Mouse (Mus musculus): ENCODE measurements around the gene Acsl1. TPM values are rescaled to one million over a fixed set of nuclear protein-coding genes. Genes with fewer than 3 reads are reported as not detected.
"Not testable (repeated sequence)": the region's sequence is repeated elsewhere in the genome, so short reads cannot be mapped to it uniquely, and the experiment has no call there.

Gene Acsl1
- polyA plus RNA-seq, 1 experiment from 2014 or later, result 15.7 TPM

DNA sequence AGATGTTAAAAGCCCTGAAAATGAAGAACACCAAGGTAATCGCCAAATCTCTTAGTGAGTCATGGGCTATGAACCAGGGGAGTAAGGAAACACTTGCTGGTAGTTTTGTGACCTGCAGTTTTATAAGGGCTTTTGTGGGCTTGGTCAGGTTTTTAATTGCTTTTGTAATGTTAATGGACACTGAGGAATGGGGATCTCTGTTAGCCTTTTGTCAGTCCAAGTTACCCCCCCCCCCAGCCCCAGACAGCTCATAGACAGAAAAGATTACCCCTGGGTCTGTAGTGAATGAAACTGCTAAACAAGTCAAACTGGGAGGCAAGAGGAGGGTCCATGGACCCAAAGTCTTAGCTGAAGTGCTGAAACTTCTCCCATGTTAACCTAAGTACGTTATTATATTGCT is 102.6 kb downstream of the Acsl1 start:
- peaks cover 61% of the 10 kb centered on the region for H3K36me3 ChIP-seq (ENCODE audit: insufficient read depth)
- DNase-seq (no peak), ATAC-seq (ENCODE audit: insufficient read depth) (no peak)
- H3K4me1 ChIP-seq (ENCODE audit: insufficient read depth), result no peaks in the 10 kb centered on the region; the same call in 1 of the 2 replicates
- 87% methylated on average over 2 of the region's 2 CpGs for WGBS
- no peak overlapping the region for H3K27ac ChIP-seq (ENCODE audit: low read depth)
- H3K4me3 ChIP-seq (ENCODE audit: low read depth, low read length), result no peak overlapping the region
- no peaks in the 10 kb centered on the region for H3K27me3 ChIP-seq (ENCODE audit: insufficient read depth, low read length)
- H3K9me3 ChIP-seq (ENCODE audit: low read depth, low read length), result no peaks in the 10 kb centered on the region
- TF ChIP-seq CTCF (IDR thresholded peaks at IDR 0.05; ENCODE audit: low read depth), result no peak
- no peak overlapping the region for H3K4me2 ChIP-seq
- H3K9ac ChIP-seq, result no peak overlapping the region

DNA sequence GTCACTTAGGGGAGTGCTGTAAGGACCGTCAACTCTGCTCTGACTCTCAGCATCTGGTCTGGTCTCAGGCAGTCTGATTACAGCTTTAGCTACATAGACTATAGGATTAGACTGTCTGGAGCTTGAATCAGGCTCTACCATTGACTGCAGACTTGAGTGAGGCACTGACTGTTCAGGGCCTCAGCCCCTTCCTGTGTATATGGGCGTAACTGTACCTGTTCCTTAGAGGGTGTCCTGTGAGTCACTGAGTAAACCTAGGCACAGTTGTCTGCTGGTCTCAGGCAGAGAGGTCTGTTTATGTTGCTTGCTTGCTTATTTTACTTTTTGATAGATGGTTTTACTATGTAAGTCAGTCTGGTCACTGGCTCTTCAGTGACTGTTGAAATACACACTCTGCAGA is 103.1 kb downstream of the Acsl1 start:
- Histone ChIP-seq H3K4me2 (no peak overlapping the region), H3K9ac (no peak overlapping the region), H3K27ac (ENCODE audit: low read depth) (no peak overlapping the region), H3K9me3 (ENCODE audit: low read depth, low read length) (no peaks in the 10 kb centered on the region), H3K36me3 (ENCODE audit: insufficient read depth) (peaks cover 66% of the 10 kb centered on the region), H3K4me1 (ENCODE audit: insufficient read depth) (no peaks in the 10 kb centered on the region; the same call in 1 of the 2 replicates), H3K27me3 (ENCODE audit: insufficient read depth, low read length) (no peaks in the 10 kb centered on the region), H3K4me3 (ENCODE audit: low read depth, low read length) (no peak overlapping the region)
- no peak for DNase-seq
- TF ChIP-seq CTCF (IDR thresholded peaks at IDR 0.05; ENCODE audit: low read depth), result no peak
- 82% methylated on average over 2 of the region's 2 CpGs for WGBS
- no peak for ATAC-seq (ENCODE audit: insufficient read depth)

DNA sequence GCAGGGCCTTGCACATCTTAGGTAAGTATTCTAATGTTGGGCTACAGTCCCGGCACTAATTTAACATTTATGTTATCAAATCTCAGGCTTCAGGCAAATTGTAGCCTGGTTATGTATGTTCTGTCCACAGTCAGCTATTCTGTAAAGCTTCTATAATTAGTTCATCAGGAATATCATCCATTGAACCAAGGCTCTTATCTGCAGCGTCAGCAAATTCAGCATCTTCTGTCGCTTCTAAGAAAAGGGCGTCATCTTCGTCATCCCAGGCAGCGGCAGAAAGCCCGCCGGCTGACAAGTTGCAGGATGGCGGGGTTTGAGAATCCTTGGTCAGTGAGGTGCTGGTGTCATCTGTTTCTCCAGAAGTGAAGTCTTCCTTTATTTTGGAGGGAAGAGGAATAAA is 108.0 kb downstream of the Acsl1 start:
- no peaks in the 10 kb centered on the region for H3K4me1 ChIP-seq (ENCODE audit: insufficient read depth)
- ATAC-seq (ENCODE audit: insufficient read depth) (no peak), DNase-seq (no peak)
- H3K4me2 ChIP-seq, result no peak overlapping the region
- WGBS, result 89% methylated on average over 9 of the region's 9 CpGs
- no peak overlapping the region for H3K4me3 ChIP-seq (ENCODE audit: low read depth, low read length)
- no peaks in the 10 kb centered on the region for H3K27me3 ChIP-seq (ENCODE audit: insufficient read depth, low read length)
- no peak for TF ChIP-seq CTCF (IDR thresholded peaks at IDR 0.05; ENCODE audit: low read depth)
- peaks cover 71% of the 10 kb centered on the region for H3K36me3 ChIP-seq (ENCODE audit: insufficient read depth)
- H3K9me3 ChIP-seq (ENCODE audit: low read depth, low read length), result no peaks in the 10 kb centered on the region
- H3K27ac ChIP-seq (ENCODE audit: low read depth), result no peak overlapping the region
- H3K9ac ChIP-seq, result no peak overlapping the region

DNA sequence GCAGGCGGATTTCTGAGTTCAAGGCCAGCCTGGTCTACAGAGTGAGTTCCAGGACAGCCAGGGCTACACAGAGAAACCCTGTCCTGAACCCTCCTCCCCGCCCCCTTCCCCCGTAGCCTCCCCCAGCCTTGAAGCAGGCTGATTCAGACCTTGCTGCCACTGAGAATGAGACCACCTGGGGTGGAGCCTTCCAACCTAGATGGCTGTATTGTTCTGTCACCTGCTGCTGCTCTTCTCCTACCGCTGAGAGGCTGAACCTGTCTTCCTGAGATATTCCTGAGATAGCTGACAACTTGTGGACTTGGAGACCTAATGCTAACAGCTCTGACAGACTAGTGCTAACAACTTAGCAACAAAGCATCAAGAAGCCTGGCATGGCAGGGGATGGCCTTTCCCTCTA is 113.5 kb downstream of the Acsl1 start:
- not testable (repeated sequence) for DNase-seq; ATAC-seq (ENCODE audit: insufficient read depth); H3K4me3 ChIP-seq (ENCODE audit: low read depth, low read length); H3K4me2 ChIP-seq; H3K9ac ChIP-seq; H3K27me3 ChIP-seq (ENCODE audit: insufficient read depth, low read length); H3K9me3 ChIP-seq (ENCODE audit: low read depth, low read length); H3K4me1 ChIP-seq (ENCODE audit: insufficient read depth); H3K27ac ChIP-seq (ENCODE audit: low read depth)
- WGBS, result 50% methylated on average over 4 of the region's 4 CpGs
- peaks cover 26% of the 10 kb centered on the region for H3K36me3 ChIP-seq (ENCODE audit: insufficient read depth)

DNA sequence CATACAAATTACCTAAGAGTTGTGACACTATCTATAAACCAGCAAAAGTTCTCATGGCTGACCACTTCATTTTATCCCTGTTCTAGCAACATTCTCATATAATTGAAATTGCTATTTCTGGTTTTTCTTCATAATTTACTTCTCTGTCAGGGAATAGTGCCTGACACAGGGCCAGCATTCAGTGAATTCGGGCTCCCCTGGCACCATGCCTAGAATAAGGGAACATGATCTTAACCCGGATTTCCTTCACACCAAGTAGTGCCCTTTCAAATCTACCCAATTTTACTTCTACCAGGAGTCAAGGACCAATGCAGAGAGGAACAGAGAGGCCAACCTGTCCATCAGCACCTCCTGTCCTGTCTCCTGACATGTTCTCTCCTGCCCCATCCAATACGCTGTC is 114.7 kb downstream of the Acsl1 start:
- no peak for ATAC-seq (ENCODE audit: insufficient read depth)
- H3K4me2 ChIP-seq, result no peak overlapping the region
- H3K27ac ChIP-seq (ENCODE audit: low read depth), result no peak overlapping the region
- no peaks in the 10 kb centered on the region for H3K4me1 ChIP-seq (ENCODE audit: insufficient read depth)
- no peaks in the 10 kb centered on the region for H3K27me3 ChIP-seq (ENCODE audit: insufficient read depth, low read length)
- H3K4me3 ChIP-seq (ENCODE audit: low read depth, low read length), result no peak overlapping the region
- TF ChIP-seq CTCF (IDR thresholded peaks at IDR 0.05; ENCODE audit: low read depth), result no peak
- peaks cover 18% of the 10 kb centered on the region; the same call in 1 of the 2 replicates for H3K36me3 ChIP-seq (ENCODE audit: insufficient read depth)
- no peaks in the 10 kb centered on the region for H3K9me3 ChIP-seq (ENCODE audit: low read depth, low read length)
- no peak overlapping the region for H3K9ac ChIP-seq
- DNase-seq, result no peak
- 59% methylated on average over 3 of the region's 3 CpGs for WGBS

Other genes with a start within 250 kb of the Acsl1 start
- gene Helt, start 176.4 kb upstream of the Acsl1 start, polyA plus RNA-seq (2014; fragmentation: Nextera tagmentation; extraction: Ambion mirVana), result not detected in 2 replicates
- gene Cenpu, start 81.0 kb downstream of the Acsl1 start, polyA plus RNA-seq (2014; fragmentation: Nextera tagmentation; extraction: Ambion mirVana), result 24.5 and 25.6 TPM in 2 replicates
- gene Primpol, start 146.2 kb downstream of the Acsl1 start, polyA plus RNA-seq (2014; fragmentation: Nextera tagmentation; extraction: Ambion mirVana), result 11.2 and 11.4 TPM in 2 replicates
- gene Casp3, start 146.3 kb downstream of the Acsl1 start, polyA plus RNA-seq (2014; fragmentation: Nextera tagmentation; extraction: Ambion mirVana), result 84.1 and 86.7 TPM in 2 replicates

Measured in lung, embryonic 14.5 days (tissue).